Mouse (Mus musculus) spleen, adult 2 months (tissue): ENCODE measurements around the gene Cct5.

Experiments used
- CTCF ChIP-seq: fragments of 200-500 bp; IDR thresholded peaks from 2 replicates; pipeline ENCODE4 v1.5.1; 2011; ENCODE audit warnings: mild to moderate bottlenecking, inconsistent platforms; ENCODE audit not compliant: insufficient read depth, insufficient read length, insufficient replicate concordance; ENCODE audit errors: extremely low read depth
- POLR2A ChIP-seq: fragments of 200-500 bp; IDR thresholded peaks from 2 replicates; pipeline ENCODE4 v1.6.1; 2011; ENCODE audit warnings: low read depth, low read length, inconsistent platforms

- TF ChIP-seq CTCF, result no peak
- no peak for TF ChIP-seq POLR2A
These were observed 58.4 kb downstream of the Cct5 start for GRCm38 (mm10) chr15:31543246-31543645.
